Comparison of ENCODE assay signal across 9 mouse cellular contexts in genomic region chr17:30196401-30197279, GRCm38 (mm10).
DNase-seq lines count a peak whose midpoint lies in the region; ATAC-seq lines count a peak whose summit lies in the region.
"Had no signal": no experiment of that assay in that cellular context is flagged by ENCODE, and none has a peak within 500 bp of the region (broad histone marks: within the 10 kb centered on the region; RNA-seq: fewer than 3 reads in every experiment).

No protein-coding gene starts in this region.

- no peak overlapping the region for H3K9ac ChIP-seq in hindbrain, embryonic 12.5 days
- H3K9ac ChIP-seq in hindbrain, embryonic 16.5 days (ENCODE audit: low read depth, low read length) = no peak overlapping the region
- peak overlapping the region; percentile 50; the same call in 1 of the 2 replicates for H3K9ac ChIP-seq in heart, embryonic 12.5 days
- no peak overlapping the region for H3K9ac ChIP-seq in limb, embryonic 13.5 days

- H3K4me2 ChIP-seq in hindbrain, embryonic 12.5 days (replicated peaks) = no peak overlapping the region
- no peak overlapping the region for H3K4me2 ChIP-seq in hindbrain, embryonic 16.5 days (ENCODE audit: low read length)
- H3K4me2 ChIP-seq in heart, embryonic 12.5 days = peak overlapping the region; percentile 39
- H3K4me2 ChIP-seq in limb, embryonic 13.5 days (replicated peaks) = no peak overlapping the region

- DNase-seq in 416B (ENCODE audit: low read depth) = peak; percentile 58
- peak; percentile 20 for DNase-seq in adrenal gland, postnatal 25 days
- DNase-seq in right cerebral cortex, adult 18-20 months = peak; percentile 78

- WGBS in hindbrain, embryonic 12.5 days = 76% methylated on average over 17 of the region's 17 CpGs
- WGBS in hindbrain, embryonic 16.5 days = 64% methylated on average over 17 of the region's 17 CpGs
- 54% methylated on average over 17 of the region's 17 CpGs for WGBS in heart, embryonic 12.5 days
- 70% methylated on average over 17 of the region's 17 CpGs for WGBS in limb, embryonic 13.5 days

- H3K9me3 ChIP-seq in hindbrain, embryonic 12.5 days (replicated peaks) = no peaks in the 10 kb centered on the region
- no peaks in the 10 kb centered on the region for H3K9me3 ChIP-seq in hindbrain, embryonic 16.5 days (ENCODE audit: control insufficient read depth, low read length)
- H3K9me3 ChIP-seq in heart, embryonic 12.5 days (replicated peaks) = no peaks in the 10 kb centered on the region
- H3K9me3 ChIP-seq in limb, embryonic 13.5 days = no peaks in the 10 kb centered on the region

- no peak for ATAC-seq in hindbrain, embryonic 12.5 days (ENCODE audit: low FRiP score)
- ATAC-seq in hindbrain, embryonic 16.5 days = no peak
- peak; percentile 71 for ATAC-seq in heart, embryonic 12.5 days (ENCODE audit: insufficient number of reproducible peaks, low FRiP score)
- ATAC-seq in limb, embryonic 13.5 days (ENCODE audit: low FRiP score, low read depth) = no peak
- ATAC-seq in granulocyte monocyte progenitor cell, adult 5-6 weeks (replicated peaks; ENCODE audit: poor library complexity, severe bottlenecking) = no peak

- no peak overlapping the region for H3K4me3 ChIP-seq in hindbrain, embryonic 12.5 days
- no peak overlapping the region for H3K4me3 ChIP-seq in hindbrain, embryonic 16.5 days (ENCODE audit: low read length)
- no peak overlapping the region for H3K4me3 ChIP-seq in heart, embryonic 12.5 days
- H3K4me3 ChIP-seq in limb, embryonic 13.5 days = no peak overlapping the region

- peak overlapping the region; percentile 70 for H3K27ac ChIP-seq in hindbrain, embryonic 12.5 days
- no peak overlapping the region for H3K27ac ChIP-seq in hindbrain, embryonic 16.5 days (ENCODE audit: low read depth, low read length)
- H3K27ac ChIP-seq in heart, embryonic 12.5 days (ENCODE audit: poor library complexity, severe bottlenecking) = peak overlapping the region; percentile 96
- H3K27ac ChIP-seq in limb, embryonic 13.5 days = peak overlapping the region; percentile 39
- H3K27ac ChIP-seq: macrophage had no signal

- H3K36me3 ChIP-seq in hindbrain, embryonic 12.5 days = 0 out of 2 replicates have a peak, but pooled peaks cover 3% of the 10 kb centered on the region
- no peaks in the 10 kb centered on the region for H3K36me3 ChIP-seq in hindbrain, embryonic 16.5 days (ENCODE audit: control insufficient read depth, insufficient read depth, low read length)
- H3K36me3 ChIP-seq in heart, embryonic 12.5 days = peaks cover 11% of the 10 kb centered on the region
- peaks cover 30% of the 10 kb centered on the region for H3K36me3 ChIP-seq in limb, embryonic 13.5 days

- H3K4me1 ChIP-seq in hindbrain, embryonic 12.5 days = peaks cover 90% of the 10 kb centered on the region
- H3K4me1 ChIP-seq in hindbrain, embryonic 16.5 days (ENCODE audit: control insufficient read depth, insufficient read depth, low read depth, low read length) = peaks cover 50% of the 10 kb centered on the region
- H3K4me1 ChIP-seq in heart, embryonic 12.5 days (replicated peaks) = peaks cover 96% of the 10 kb centered on the region
- H3K4me1 ChIP-seq in limb, embryonic 13.5 days = peaks cover 79% of the 10 kb centered on the region

- H3K27me3 ChIP-seq in hindbrain, embryonic 12.5 days = no peaks in the 10 kb centered on the region
- H3K27me3 ChIP-seq in hindbrain, embryonic 16.5 days (replicated peaks; ENCODE audit: control insufficient read depth, insufficient read depth, low read length) = no peaks in the 10 kb centered on the region
- H3K27me3 ChIP-seq in heart, embryonic 12.5 days (replicated peaks) = no peaks in the 10 kb centered on the region
- H3K27me3 ChIP-seq in limb, embryonic 13.5 days = no peaks in the 10 kb centered on the region

Comparison
In these comparisons a context has a peak if more than half of its experiments do, and no peak if none do; other contexts are left out.
1. DNase-seq: peak in every context shown above with its lines; median percentile 78 in right cerebral cortex, adult 18-20 months; 58 in 416B; 20 in adrenal gland, postnatal 25 days.